Comparison of ENCODE assay signal across 8 mouse cellular contexts in genomic region chr14:47276637-47277393, GRCm38 (mm10). TPM values are rescaled to one million over a fixed set of nuclear protein-coding genes. Genes with fewer than 3 reads are reported as not detected.
DNase-seq lines count a peak whose midpoint lies in the region; ATAC-seq lines count a peak whose summit lies in the region.

Gene Wdhd1 (minus strand): TSS chr14:47276857.
Gene Socs4 (plus strand): TSS chr14:47276931.

- ATAC-seq in common myeloid progenitor, adult 5-6 weeks (replicated peaks; ENCODE audit: low read depth, poor library complexity, severe bottlenecking): peak; percentile 88

- H3K4me3 ChIP-seq in megakaryocyte, embryonic 14.5 days (replicated peaks): peak within 1 kb of the TSS; percentile 100

- DNase-seq in ZHBTc4 (ENCODE audit: low read depth, low spot score): peak; percentile 97
- DNase-seq in gastrocnemius, adult 8-10 months (ENCODE audit: low spot score in 2 of 2): peak; percentile 85 to 90
- peak; percentile 60 for DNase-seq in hindlimb bud, embryonic 11.5 days (ENCODE audit: extremely low spot score, low read depth, low spot score)
- DNase-seq in left cerebral cortex, adult 8-10 months (ENCODE audit: low spot score in 2 of 2): peak; percentile 86 to 91
- peak; percentile 94 to 95 for DNase-seq in right cerebral cortex, postnatal 10 days (ENCODE audit: low spot score in 2 of 2)
- peak; percentile 93 for DNase-seq in urinary bladder, postnatal 25 days (ENCODE audit: low spot score)

- no peaks in the 10 kb centered on the region for H3K27me3 ChIP-seq in megakaryocyte, embryonic 14.5 days (replicated peaks)

- peaks cover 30% of the 10 kb centered on the region for H3K4me1 ChIP-seq in megakaryocyte, embryonic 14.5 days

- no peaks in the 10 kb centered on the region for H3K9me3 ChIP-seq in megakaryocyte, embryonic 14.5 days

- peaks cover 30% of the 10 kb centered on the region for H3K36me3 ChIP-seq in megakaryocyte, embryonic 14.5 days (replicated peaks; ENCODE audit: low read length)

RNA-seq across cellular contexts. Expression of gene Wdhd1, which starts in this region (rescaled TPM):
- total RNA-seq in common myeloid progenitor, adult 5-6 weeks (2017): 127 and 170 TPM in 2 replicates
- total RNA-seq in gastrocnemius, adult 8-10 months (2022): 1 to 10 TPM in 1 of 4 experiments, under 1 TPM in 3; 0.10 to 1.0 (median 0.49) TPM
- total RNA-seq in left cerebral cortex, adult 8-10 months (2022): 1 to 10 TPM; 5.0 to 6.5 (median 5.5) TPM
- 1.00 and 2.5 TPM in 2 replicates for polyA plus RNA-seq in megakaryocyte, embryonic 14.5 days (2012; ENCODE audit: insufficient read depth, low replicate concordance)

RNA-seq across cellular contexts. Expression of gene Socs4, which starts in this region (rescaled TPM):
- total RNA-seq in common myeloid progenitor, adult 5-6 weeks (2017): 21.8 and 26.3 TPM in 2 replicates
- total RNA-seq in gastrocnemius, adult 8-10 months (2022): 1 to 10 TPM; 6.7 to 9.9 (median 7.4) TPM
- 10 to 100 TPM; 11.7 to 12.9 (median 12.0) TPM for total RNA-seq in left cerebral cortex, adult 8-10 months (2022)
- 0.18 TPM in 1 of 2 replicates, not detected in the other for polyA plus RNA-seq in megakaryocyte, embryonic 14.5 days (2012; ENCODE audit: insufficient read depth, low replicate concordance)

Comparison
In these comparisons a context has a peak if more than half of its experiments do, and no peak if none do; other contexts are left out.
1. Peak in every context shown above with its lines: DNase-seq, ATAC-seq and H3K4me3 ChIP-seq.
2. RNA of gene Wdhd1 (total RNA-seq): 127 to 170 TPM in common myeloid progenitor, adult 5-6 weeks; 5.0 to 6.5 TPM in left cerebral cortex, adult 8-10 months and 0.10 to 1.0 TPM in gastrocnemius, adult 8-10 months; every median in the first group is over 10 times any median in the second.